Mouse (Mus musculus): ENCODE data around the gene Enpp6. TPM values are rescaled to one million over a fixed set of nuclear protein-coding genes. Genes with fewer than 3 reads are reported as not detected.

Gene Enpp6
- total RNA-seq, 2 experiments from 2014 or later, result 6.5 to 8.6 TPM

GRCm38 (mm10) chr8:47058526-47058925 is 71.8 kb downstream of the Enpp6 start:
- intact Hi-C loops (cut with DNase I), result no loop called here
- DNase-seq, result no peak

- no peak for DNase-seq
- intact Hi-C loops (cut with DNase I), result no loop called here
These were observed 72.3 kb downstream of the Enpp6 start for GRCm38 (mm10) chr8:47058971-47059370.

- intact Hi-C loops (cut with DNase I), result no loop called here
- DNase-seq, result no peak
These were observed 74.5 kb downstream of the Enpp6 start for GRCm38 (mm10) chr8:47061105-47061720.

GRCm38 (mm10) chr8:47067121-47067520 is 80.4 kb downstream of the Enpp6 start:
- DNase-seq, result no peak
- intact Hi-C loops (cut with DNase I), result no loop called here

- intact Hi-C loops (cut with DNase I), result no loop called here
- DNase-seq, result no peak
These were observed 82.9 kb downstream of the Enpp6 start for GRCm38 (mm10) chr8:47069634-47070033.

- no peak for DNase-seq
- intact Hi-C loops (cut with DNase I), result no loop called here
These were observed 85.3 kb downstream of the Enpp6 start for GRCm38 (mm10) chr8:47072001-47072400.

GRCm38 (mm10) chr8:47075941-47076555 is 89.4 kb downstream of the Enpp6 start:
- intact Hi-C loops (cut with DNase I), result no loop called here
- no peak for DNase-seq

- DNase-seq, result no peak
- intact Hi-C loops (cut with DNase I), result no loop called here
These were observed 93.3 kb downstream of the Enpp6 start for GRCm38 (mm10) chr8:47080037-47080436.

- DNase-seq, result peak; percentile 26 to 30
- intact Hi-C loops (cut with DNase I), result no loop called here
These were observed 95.7 kb downstream of the Enpp6 start for GRCm38 (mm10) chr8:47082201-47083027.

- intact Hi-C loops (cut with DNase I), result no loop called here
- no peak for DNase-seq
These were observed 103.3 kb downstream of the Enpp6 start for GRCm38 (mm10) chr8:47090021-47090420.

GRCm38 (mm10) chr8:47105617-47106016 is 118.9 kb downstream of the Enpp6 start:
- intact Hi-C loops (cut with DNase I), result no loop called here
- no peak for DNase-seq

GRCm38 (mm10) chr8:47114133-47114796 is 127.6 kb downstream of the Enpp6 start:
- no peak for DNase-seq
- intact Hi-C loops (cut with DNase I), result no loop called here

- intact Hi-C loops (cut with DNase I), result no loop called here
- no peak for DNase-seq
These were observed 130.6 kb downstream of the Enpp6 start for GRCm38 (mm10) chr8:47117336-47117735.

GRCm38 (mm10) chr8:47119895-47120294 is 133.2 kb downstream of the Enpp6 start:
- DNase-seq, result no peak
- intact Hi-C loops (cut with DNase I), result no loop called here

- no peak for DNase-seq
- intact Hi-C loops (cut with DNase I), result no loop called here
These were observed 142.2 kb downstream of the Enpp6 start for GRCm38 (mm10) chr8:47128859-47129258.

- intact Hi-C loops (cut with DNase I), result no loop called here
- no peak for DNase-seq
These were observed 146.7 kb downstream of the Enpp6 start for GRCm38 (mm10) chr8:47133381-47133780.

GRCm38 (mm10) chr8:47134736-47135135 is 148.0 kb downstream of the Enpp6 start:
- DNase-seq, result no peak
- intact Hi-C loops (cut with DNase I), result no loop called here

- intact Hi-C loops (cut with DNase I), result no loop called here
- DNase-seq, result no peak
These were observed 148.9 kb downstream of the Enpp6 start for GRCm38 (mm10) chr8:47135586-47135985.

- no peak for DNase-seq
- intact Hi-C loops (cut with DNase I), result no loop called here
These were observed 149.4 kb downstream of the Enpp6 start for GRCm38 (mm10) chr8:47136047-47136446.

- intact Hi-C loops (cut with DNase I), result no loop called here
These were observed 158.6 kb downstream of the Enpp6 start for GRCm38 (mm10) chr8:47145258-47145657.

More at GRCm38 (mm10) chr8:47145258-47145657, 158.6 kb downstream of the Enpp6 start:
- DNase-seq, result no peak

Measured in heart, postnatal 10 days (tissue).